Mouse (Mus musculus) kidney, postnatal 4 days (tissue): ENCODE results near the gene Cyp24a1.
A peak's percentile ranks its signal among the peaks of the same experiment; 100 is the strongest.

ENCODE experiments used
- DNase-seq, 2 experiments: peaks; one replicate each; pipeline ENCODE4 v3.0.0; 2021; ENCODE audit warnings: mixed read lengths in 2 of 2

Cyp24a1 gene

DNA sequence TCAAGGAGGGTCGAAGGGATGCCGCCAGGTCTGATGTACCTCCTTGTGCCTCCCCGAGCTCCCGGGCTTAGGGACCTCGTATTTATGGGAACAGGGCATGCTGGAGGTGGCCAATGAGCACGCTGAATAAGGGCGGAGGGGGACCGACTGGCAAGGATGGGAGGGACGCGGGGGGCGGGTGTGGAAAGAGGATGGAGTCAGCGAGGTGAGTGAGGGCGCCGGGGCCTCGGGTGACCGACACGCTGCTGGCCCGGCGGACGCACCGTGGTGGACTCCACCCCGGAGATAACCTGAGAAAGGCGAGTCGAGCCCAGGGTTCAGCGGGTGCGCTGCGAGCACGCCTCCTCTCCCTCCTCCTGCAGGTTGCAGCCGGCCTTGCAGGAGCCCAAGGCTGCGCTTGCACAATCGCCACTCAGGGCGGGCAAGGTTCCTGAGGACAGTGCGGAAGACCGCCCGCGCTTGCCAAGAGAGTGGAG, at the start of gene Cyp24a1:
TSS of gene Cyp24a1 (minus strand) at position 55 of the 476 bp plus-strand sequence.
- peak; percentile 68 to 80 for DNase-seq

DNA sequence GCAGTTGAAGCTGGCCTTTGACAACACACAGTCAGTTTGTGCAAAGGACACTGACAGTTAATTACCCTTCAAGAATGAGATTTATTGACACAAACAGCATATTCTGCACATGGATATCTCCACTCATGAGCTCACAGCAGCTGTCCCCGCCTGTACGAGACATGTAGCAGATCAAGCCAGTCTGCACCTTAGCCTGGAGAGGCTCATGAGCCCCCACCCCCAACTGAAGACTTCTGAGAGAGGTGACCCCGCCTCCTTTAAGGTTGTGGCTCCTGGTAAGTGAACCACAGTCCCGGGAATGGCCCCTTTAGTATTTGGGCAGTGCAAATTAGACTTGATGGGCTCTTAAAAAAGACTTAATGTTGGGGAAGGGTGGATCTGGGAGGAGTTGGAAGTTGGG, 48.8 kb upstream of the Cyp24a1 start:
- DNase-seq = no peak

DNA sequence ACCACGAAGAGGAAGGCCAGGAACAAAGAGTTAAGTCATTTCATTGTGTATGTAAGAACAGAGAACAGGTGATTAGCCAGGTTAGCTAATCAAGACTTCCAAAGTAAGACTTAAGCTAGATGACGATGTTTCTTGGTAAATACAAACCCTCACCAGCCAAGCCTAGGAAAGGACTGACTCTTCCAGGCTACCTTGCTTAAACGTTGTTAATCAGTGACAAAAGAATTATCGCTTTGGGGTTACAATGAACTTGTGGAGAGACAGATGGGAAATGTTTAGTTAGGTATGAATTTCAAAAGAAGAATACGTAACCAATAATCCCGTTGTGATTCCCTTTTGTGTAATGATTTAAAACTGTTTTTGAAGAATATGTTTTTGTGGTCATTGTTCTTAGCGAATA, 48.0 kb upstream of the Cyp24a1 start:
- no peak for DNase-seq

DNA sequence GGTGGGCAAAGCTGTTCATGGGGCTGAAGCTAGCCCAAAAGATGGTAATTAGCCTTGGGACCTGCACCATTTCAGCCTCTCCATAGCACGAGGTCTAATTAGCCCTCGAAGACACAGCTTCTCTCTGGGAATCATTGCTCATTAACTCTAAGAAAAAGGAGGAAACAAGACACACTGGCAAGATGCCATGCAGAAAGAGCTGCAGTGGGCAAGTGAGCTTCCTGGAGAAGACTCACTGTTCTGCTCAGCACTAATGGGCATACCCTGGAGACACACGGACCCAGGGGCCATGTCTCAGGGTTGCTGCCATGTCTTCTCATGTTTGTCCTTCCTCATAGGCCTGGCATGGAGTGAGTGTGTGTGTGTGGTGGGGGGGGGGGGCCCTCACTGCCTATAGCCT, 47.2 kb upstream of the Cyp24a1 start:
- peak in 1 of 2 experiments; percentile 23 for DNase-seq

DNA sequence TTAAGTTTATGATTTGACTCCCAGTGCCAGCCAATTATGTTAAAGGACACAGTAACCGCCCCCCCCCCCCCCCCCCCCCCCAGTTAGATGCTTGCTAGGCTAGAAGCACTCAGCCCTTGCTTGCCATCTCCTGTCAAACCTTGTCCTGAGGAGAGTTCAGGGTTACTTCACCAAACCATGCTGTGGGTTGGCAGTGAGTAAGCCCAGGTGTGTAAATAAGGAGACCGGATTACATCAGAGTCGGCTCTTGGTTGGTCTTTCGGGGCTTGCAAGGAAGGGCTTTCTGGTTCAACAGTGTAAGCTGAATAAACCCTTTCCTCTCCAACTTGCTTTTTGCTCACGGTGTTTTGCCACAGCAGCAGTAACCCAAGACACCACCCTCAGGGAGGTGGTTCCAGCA, 46.7 kb upstream of the Cyp24a1 start:
- DNase-seq = no peak

DNA sequence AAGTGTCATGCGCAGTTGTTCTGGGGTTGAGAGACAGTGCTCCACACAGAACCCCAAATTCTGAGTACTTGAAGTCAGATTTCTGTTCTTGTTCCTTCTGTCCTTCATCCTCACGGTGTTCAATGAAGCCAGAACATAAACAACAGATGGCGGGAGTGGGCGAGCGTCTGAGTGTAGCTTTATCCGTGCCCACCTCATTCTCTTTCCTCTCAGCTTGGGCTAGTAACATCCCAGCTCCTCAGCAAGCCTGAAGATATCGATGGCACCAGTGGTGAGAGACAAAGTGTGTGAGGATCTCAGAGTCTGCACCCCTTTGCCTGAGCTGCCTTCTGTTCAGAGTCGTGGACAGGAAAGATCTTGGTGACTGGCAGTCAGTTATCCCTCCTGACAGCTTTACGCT, 42.3 kb upstream of the Cyp24a1 start:
- no peak for DNase-seq

DNA sequence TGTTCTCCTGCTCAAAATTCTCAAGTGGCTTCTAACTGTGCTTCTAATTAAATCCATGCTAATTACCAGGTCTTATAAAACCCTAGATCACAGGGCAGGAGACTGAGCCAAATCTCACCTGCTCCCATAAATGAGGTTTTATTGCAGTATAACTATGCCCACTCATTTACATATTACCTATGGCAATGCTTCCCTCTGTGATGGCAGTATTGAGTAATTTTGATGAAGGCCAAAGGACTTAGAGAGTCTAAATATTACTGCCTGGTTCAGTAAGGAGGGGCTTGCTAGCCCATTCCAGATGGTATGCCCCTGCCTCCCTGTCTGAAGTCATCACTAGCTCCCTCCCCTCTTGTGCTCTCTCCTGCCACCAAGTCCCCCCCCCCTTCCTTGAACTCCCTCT, 38.9 kb upstream of the Cyp24a1 start:
- no peak for DNase-seq

DNA sequence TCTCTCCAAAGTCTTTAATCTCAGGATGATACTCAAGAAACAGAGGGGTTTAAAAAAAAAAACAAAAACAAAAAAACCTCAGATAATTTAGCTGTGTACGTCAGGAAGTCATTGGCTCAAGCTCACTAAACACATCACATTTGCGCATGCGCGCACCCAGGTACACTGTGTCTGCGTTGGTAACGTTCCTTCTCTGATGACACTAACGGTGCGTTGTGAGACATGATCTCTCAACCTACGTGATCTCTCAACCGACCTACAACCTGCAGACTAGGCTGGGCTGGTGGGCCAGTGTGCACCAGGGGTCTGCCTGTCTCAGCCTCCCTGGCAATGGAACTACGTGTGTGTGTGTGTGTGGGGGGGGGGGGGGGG, 37.8 kb upstream of the Cyp24a1 start:
- DNase-seq = no peak

DNA sequence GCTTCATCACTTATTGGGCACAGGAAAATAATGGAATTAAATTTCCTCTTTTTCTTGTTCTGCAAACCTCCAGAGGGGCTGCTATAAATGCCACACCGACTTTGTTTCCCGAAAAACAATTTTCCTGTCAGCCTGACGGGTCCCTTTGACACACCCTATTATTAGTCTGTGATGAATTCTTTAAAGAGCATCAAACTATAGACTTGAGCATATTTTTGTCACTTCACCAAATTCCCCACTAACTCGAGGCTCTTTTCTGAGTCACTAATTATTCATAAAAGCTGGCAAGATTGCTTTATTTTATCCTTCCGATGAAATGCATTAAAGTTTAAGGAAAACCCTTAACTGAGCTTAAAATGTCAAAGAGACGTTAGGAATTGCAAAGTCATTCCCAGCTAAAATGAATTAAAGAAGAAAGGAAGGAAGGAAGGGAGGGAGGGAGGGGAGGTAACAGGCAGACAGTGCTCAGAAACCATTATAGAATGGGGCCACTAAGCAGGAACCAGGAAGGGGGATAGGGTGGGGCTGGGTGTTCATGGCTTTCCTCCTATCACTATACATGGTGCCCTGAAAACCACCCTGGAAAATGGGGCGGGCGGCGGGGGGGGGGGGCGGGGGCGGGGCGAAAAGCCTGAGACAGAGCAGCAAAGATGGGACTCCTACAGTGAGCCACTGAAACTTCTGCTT, 37.3 kb upstream of the Cyp24a1 start:
- no peak for DNase-seq

DNA sequence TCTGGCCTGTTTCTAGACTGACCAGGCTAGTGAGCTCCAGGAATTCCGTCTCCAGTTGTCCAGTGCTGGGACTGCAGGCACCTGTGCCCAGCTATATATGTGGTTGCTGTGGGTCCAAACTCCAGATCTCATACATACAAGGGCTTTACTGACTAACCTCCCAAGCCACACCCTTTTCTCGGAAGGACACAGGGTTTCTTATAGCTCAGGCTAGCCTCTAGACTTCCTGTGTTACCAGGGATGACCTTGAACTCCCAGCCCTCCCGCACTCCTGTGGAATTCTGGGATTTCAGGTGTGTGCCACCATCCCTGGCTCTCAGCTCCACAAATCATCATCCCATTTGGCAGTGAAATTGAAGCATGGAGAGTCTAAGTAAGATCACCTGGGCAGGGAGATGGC, 33.3 kb upstream of the Cyp24a1 start:
- DNase-seq = no peak

DNA sequence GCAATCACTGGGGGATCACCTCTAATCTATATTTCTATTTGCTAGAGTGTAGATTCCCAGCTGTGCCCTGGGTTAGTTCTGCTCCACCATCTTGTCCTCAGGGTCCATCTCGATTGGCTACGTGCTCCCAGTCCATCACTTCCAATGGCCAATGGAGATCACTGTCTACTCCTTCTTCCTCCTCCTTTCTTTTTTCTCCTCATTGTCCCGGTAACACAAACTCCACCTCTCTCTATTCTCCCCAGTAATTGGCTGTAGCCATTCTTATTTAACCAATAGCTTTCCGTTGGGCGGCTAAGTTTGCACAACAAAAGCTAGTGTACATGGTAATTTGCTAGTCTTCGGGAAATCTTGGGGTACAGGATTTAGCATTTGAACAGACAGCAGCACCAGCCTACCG, 32.8 kb upstream of the Cyp24a1 start:
- no peak for DNase-seq

DNA sequence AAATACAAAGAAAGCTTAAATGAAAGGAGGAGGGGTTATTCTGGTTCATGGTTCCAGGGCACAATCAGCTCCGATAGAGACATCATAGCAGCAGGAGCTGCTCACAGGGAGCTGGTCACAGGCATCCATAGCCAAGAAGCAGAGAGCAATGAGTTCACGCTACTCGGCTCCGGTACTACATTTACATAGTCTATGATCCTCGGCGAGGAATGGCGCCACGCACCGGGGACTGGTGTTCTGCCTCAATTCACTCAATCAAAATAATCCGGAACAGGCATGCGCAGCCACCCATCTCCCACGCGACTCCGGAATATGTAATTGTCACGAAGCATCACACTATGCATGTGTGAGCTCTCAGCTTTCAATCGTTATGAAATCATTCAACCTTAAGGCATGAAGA, 31.1 kb upstream of the Cyp24a1 start:
- DNase-seq = peak in 1 of 2 experiments; percentile 33

DNA sequence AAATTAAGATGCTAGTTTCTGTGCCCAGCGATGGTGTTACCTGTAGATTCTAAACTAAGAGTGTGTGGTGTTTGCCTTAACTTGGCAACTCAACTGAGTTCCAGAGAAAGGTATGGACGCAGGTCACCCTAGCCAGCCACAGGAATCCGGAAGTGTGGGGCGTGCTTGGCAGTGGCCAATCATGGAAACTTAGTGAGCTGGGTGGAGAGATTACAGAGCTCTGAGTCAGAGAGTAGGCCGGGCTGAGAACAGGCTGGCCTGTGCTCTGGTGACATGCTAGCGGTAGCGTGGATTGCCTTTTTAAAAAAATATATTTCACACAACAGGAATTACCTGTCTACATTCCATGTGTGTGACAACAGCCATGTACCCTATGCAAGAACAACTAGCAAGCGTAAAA, 29.6 kb upstream of the Cyp24a1 start:
- DNase-seq = peak in 1 of 2 experiments; percentile 11

DNA sequence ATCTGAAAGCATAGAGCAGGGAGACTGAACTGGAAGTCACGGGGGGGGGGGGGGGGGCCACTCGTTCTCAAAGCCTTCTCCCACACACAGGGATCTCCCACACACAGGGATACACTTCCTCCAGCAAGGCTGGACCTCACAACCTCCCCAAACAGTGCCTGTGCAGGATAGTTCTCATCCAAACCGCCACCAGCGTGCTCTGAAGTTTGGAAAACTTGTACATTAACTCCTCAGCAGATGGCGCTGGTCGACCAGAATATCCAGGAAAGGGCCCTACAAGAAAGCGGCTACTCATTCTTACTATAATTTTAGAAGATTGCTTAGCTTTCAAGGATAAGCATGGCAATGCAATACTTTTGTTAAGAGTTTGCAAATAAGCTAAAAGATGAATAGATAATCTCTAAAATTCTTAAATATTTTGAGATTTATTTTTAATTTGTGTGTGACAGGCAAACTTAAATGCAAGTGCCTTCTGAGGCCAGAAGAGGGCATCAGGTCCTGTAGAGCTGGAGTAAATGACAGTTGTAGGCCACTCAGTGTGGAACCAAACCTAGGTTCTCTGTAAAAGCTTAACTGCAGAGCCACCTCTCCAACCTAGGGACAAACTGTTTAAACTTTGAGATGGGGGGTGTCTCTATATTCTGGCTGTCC, 23.5 kb upstream of the Cyp24a1 start:
- peak; percentile 76 to 78 for DNase-seq

DNA sequence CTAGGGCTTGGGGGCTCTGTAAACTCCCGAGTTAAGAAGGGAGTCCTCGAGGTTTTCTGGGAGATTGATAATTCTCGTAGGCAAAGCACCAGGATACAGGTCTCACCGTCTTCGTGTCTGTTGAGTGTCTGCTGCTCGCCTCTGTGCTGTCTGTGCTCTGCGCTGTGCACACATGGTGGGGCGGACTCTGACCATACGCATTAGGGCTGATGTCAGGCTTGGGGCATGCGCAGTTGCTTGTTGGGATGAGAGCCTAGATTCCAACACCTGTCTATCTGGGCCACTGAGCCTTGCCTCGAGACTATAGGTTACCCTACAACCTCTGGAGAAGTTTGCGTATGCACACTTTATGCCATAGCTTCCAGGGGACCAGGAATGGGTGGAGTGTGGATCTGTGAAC, 16.8 kb upstream of the Cyp24a1 start:
- no peak for DNase-seq

DNA sequence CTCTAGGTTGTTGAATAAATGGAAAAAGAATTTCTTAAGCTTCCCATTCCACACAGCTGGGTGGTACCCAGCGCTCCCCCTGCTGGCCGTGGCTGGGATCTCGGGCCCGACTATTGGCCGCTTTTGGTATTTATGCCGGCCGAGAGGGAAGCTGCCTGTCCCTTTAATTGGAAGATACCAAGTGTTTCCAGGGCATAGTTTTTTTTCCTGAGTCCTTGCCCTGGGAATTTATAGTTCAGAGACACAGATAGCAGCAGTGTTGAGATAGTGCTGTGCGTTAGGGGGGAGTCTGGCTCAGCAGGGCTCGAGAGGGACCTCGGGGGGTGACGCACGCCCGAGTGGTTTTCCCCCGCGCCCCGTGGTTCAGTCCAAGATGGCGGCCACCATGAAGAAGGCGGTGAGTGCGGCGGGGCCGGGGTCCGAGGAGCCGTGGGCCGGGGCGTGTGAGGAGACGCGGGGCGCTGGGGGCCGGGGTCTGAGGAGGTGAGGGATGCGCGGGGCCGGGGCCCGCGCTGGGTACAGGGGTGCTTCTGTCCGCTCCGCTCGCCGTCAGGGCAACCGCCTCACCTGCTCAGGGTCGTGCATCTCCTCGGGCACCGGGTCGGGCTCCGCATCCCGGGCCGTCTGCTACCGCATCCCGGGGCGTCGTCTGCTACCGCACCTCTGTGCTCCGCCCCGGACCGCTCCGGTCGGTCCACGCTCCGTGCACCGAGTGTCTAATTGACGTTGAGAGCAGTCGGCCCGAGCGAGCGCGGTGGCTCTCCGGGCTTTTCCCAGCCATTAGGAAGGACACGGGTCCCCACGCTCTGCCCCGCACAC, 14.3 kb upstream of the Cyp24a1 start:
- peak; percentile 96 to 97 for DNase-seq

DNA sequence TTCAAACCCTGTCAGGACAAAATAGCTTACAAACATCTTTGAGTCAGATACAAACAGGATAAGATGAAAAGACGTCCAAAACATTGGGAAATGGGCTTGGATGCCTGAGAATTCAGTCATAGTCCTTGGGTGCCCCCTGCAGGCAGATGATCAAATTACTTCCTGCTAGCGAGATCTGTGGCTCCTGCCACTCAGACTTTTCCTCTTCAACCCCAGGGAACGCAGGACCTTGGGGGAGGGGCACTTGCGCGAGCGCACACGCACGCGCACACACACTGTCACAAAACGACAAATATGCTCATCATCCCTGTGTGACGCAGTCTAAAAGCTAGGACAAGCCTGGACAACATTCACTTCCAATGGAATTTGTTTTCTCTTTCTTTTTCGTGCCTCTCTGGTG, 11.9 kb upstream of the Cyp24a1 start:
- peak; percentile 95 to 97 for DNase-seq

DNA sequence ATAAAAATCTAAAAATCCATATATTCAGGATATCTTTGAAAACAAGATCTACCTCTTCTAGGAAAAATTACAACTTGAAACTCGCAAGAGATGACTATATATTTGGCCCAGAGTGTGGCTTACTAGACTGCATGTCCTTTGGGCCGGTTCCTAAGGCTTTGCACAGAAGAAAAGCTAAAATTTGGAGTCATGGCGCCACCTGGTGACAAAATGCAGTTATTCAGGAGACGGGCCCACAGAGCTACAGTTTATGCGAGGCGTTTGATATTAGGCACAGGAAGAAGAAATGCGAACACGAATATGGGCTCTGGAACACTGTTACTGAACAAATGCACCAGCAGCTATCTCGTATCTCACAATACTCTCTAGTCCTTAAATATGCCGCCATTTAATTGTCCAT, 10.8 kb upstream of the Cyp24a1 start:
- peak; percentile 89 for DNase-seq

DNA sequence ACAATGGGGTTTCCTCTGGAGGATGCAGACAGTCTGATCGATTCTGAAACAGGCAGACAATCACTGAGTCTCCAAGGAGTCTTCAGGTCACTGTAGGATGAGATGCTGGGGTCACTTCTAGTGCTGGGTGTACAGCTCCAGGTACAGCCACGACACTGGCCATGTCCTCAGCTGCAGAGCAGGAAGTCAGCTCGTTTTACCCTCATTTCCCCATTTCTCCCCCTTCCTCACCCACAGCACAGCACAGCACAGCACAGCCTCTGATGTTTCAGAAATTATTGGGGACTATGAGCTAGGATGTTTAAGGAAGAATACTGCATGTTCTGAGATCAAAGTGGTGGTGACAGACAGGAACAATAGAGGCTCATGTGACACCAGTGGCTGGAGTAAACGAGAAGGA, 7.0 kb upstream of the Cyp24a1 start:
- DNase-seq = no peak

DNA sequence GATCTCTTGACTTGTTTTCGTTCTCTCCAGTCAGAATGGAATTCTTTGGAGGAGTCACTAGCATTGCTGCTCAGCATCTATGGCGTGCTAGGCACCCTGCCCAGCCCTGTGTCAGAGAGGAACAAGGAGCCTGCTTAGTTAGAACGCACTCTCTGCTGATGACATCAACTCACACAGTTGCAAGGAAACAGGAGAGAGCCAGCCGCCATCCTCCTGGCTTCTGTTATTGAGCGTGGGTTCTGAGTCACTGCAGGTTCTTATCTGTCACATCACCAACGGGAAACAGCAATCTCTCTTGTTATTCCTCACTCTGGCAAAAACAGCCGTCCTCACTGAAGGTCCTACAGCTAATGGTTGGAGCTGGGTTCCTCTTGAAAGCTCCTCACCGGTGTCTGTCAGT, 6.4 kb upstream of the Cyp24a1 start:
- no peak for DNase-seq

DNA sequence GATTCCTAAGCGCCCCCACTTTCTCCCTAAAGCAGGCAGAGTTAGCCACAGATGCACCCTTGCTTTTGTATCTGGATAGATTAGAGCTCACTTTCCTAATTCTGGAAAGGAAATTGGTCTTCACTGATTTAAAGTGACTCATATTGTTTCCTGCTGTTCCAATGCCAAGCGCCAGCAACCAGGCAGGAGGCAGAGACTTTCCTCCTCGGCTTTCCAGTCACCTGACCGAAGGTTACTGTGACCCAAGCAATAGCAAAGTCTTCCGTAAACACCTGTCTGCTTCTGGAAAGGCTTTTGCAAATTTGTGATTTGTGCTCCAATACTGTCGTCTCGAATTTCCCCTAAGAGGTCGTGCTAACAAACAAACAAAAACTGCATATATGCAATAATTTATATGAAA, 1.1 kb upstream of the Cyp24a1 start:
- no peak for DNase-seq

DNA sequence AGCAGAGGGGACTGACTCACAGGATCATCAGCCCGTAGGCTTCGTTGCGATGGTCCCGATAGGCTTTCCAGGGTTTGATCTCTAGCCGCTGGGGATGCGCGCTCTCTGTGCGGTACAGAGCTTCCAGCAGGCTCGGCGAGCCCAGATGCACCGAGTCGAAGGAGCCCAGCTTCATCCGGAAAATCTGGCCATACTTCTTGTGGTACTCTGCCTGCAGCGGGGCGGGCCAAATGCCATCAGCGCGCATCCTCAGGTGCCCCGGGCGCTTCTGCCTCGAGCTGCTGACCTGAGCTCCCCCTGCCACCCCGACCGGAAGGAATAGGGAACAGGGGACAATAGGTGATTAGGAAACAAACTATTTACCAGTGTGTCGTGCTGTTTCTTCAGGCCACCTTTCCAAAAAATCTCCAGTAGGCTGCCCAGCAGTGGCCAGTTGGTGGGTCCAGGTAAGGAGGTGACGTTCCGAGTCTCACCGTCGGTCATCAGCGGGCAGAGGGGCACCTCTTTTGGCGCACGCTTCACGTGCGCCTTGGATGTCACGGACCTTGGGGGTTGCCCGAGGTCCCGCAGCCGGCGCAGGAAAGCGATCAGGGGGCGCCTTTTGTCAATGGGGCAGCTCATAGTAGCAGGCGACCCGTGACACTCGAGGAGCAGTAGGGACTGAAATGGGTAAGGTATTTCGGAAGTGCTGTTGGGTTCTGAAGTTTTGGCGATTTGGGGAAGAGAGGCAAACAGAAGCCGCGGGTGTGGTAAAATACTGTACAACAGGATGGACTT, 603 bp downstream of the Cyp24a1 start, which contains the start of gene Pfdn4:
TSS of gene Pfdn4 (plus strand) at position 275 of the 777 bp plus-strand sequence.
- DNase-seq = peak; percentile 56 to 69
